ENCODE assay signal across 10 mouse cellular contexts in the genomic region with DNA sequence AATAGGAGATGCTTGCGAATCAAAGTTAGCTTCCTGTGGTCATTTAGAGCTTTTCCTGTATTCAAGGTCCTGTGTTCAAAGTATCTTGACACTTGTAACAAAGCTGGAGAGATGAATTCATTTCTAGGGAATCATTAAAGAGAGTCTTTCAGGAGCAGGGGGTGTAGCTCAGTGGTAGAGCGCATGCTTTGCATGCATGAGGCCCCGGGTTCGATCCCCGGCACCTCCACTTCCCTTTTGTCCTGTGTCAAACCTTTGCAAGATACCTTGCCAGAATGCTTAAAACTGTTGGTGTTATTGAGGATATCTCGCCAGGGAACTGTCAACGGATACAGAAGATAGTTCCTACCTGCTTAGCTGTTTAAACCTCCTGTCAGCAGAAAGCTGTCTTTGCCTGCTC. TPM values are rescaled to one million over a fixed set of nuclear protein-coding genes. Genes with fewer than 3 reads are reported as not detected.
DNase-seq lines count a peak whose midpoint lies in the region; ATAC-seq and TF ChIP-seq lines count a peak whose summit lies in the region.
"Had no signal": no experiment of that assay in that cellular context is flagged by ENCODE, and none has a peak within 500 bp of the region (broad histone marks: within the 10 kb centered on the region; RNA-seq: fewer than 3 reads in every experiment).

No protein-coding gene starts in this region.

- H3K4me1 ChIP-seq in forebrain, embryonic 14.5 days (ENCODE audit: control insufficient read depth, insufficient read depth, low read length), result no peaks in the 10 kb centered on the region
- H3K4me1 ChIP-seq in forebrain, embryonic 12.5 days, result peaks cover 9% of the 10 kb centered on the region
- H3K4me1 ChIP-seq in thymus, adult 2 months (replicated peaks; ENCODE audit: control insufficient read depth, insufficient read depth, low read length), result peaks cover 3% of the 10 kb centered on the region; the same call in 1 of the 2 replicates
- H3K4me1 ChIP-seq in hindbrain, embryonic 15.5 days (replicated peaks), result 0 out of 2 replicates have a peak, but pooled peaks cover 4% of the 10 kb centered on the region

- no peak overlapping the region for H3K27ac ChIP-seq in forebrain, embryonic 14.5 days (ENCODE audit: low read depth, low read length)
- H3K27ac ChIP-seq in forebrain, embryonic 12.5 days, result no peak overlapping the region
- no peak overlapping the region for H3K27ac ChIP-seq in thymus, adult 2 months (ENCODE audit: control insufficient read depth, insufficient read depth, low read length)
- no peak overlapping the region for H3K27ac ChIP-seq in hindbrain, embryonic 15.5 days (replicated peaks)
- H3K27ac ChIP-seq: layer of hippocampus, adult 2 months had no signal

- H3K27me3 ChIP-seq in forebrain, embryonic 14.5 days (replicated peaks; ENCODE audit: control insufficient read depth, insufficient read depth, low read length), result peaks cover 11% of the 10 kb centered on the region
- H3K27me3 ChIP-seq in forebrain, embryonic 12.5 days, result peaks cover 27% of the 10 kb centered on the region
- peaks cover 3% of the 10 kb centered on the region; the same call in 1 of the 2 replicates for H3K27me3 ChIP-seq in thymus, adult 2 months (ENCODE audit: control insufficient read depth, insufficient read depth, low read length)
- H3K27me3 ChIP-seq in hindbrain, embryonic 15.5 days, result peaks cover 33% of the 10 kb centered on the region; the same call in 1 of the 2 replicates

- no peaks in the 10 kb centered on the region for H3K9me3 ChIP-seq in forebrain, embryonic 14.5 days (replicated peaks; ENCODE audit: control insufficient read depth, low read length)
- H3K9me3 ChIP-seq in forebrain, embryonic 12.5 days, result no peaks in the 10 kb centered on the region
- no peaks in the 10 kb centered on the region for H3K9me3 ChIP-seq in hindbrain, embryonic 15.5 days

- H3K9ac ChIP-seq in forebrain, embryonic 14.5 days (ENCODE audit: low read length), result no peak overlapping the region
- no peak overlapping the region for H3K9ac ChIP-seq in forebrain, embryonic 12.5 days
- H3K9ac ChIP-seq in hindbrain, embryonic 15.5 days, result no peak overlapping the region

- H3K4me2 ChIP-seq in forebrain, embryonic 14.5 days (ENCODE audit: low read length), result no peak overlapping the region
- H3K4me2 ChIP-seq in forebrain, embryonic 12.5 days, result no peak overlapping the region
- H3K4me2 ChIP-seq in hindbrain, embryonic 15.5 days, result no peak overlapping the region

- 5% methylated on average over 7 of the region's 7 CpGs for WGBS in forebrain, embryonic 14.5 days
- WGBS in forebrain, embryonic 12.5 days, result 7% methylated on average over 7 of the region's 7 CpGs
- WGBS in thymus, adult 2 months, result 75% methylated on average over 7 of the region's 7 CpGs
- 12% methylated on average over 7 of the region's 7 CpGs for WGBS in hindbrain, embryonic 15.5 days

- ATAC-seq in forebrain, embryonic 14.5 days, result no peak
- no peak for ATAC-seq in forebrain, embryonic 12.5 days (ENCODE audit: low FRiP score)
- 0 out of 2 replicates have a peak, but pooled peaks have one; percentile 23 for ATAC-seq in hindbrain, embryonic 15.5 days (ENCODE audit: low FRiP score, low read depth)

- H3K4me3 ChIP-seq in forebrain, embryonic 14.5 days (ENCODE audit: low read depth, low read length), result no peak overlapping the region
- no peak overlapping the region for H3K4me3 ChIP-seq in forebrain, embryonic 12.5 days (replicated peaks)
- H3K4me3 ChIP-seq in thymus, adult 2 months (ENCODE audit: control insufficient read depth, insufficient read depth, low read length), result no peak overlapping the region
- H3K4me3 ChIP-seq in hindbrain, embryonic 15.5 days, result no peak overlapping the region
- H3K4me3 ChIP-seq: layer of hippocampus, adult 2 months had no signal

- H3K36me3 ChIP-seq in forebrain, embryonic 14.5 days (ENCODE audit: control insufficient read depth, insufficient read depth, low read length), result no peaks in the 10 kb centered on the region
- H3K36me3 ChIP-seq in forebrain, embryonic 12.5 days (replicated peaks), result no peaks in the 10 kb centered on the region
- no peaks in the 10 kb centered on the region for H3K36me3 ChIP-seq in thymus, adult 2 months (ENCODE audit: control insufficient read depth, insufficient read depth, low read length)
- H3K36me3 ChIP-seq in hindbrain, embryonic 15.5 days, result no peaks in the 10 kb centered on the region

- no peak for TF ChIP-seq POLR2A in thymus, adult 2 months (IDR thresholded peaks at IDR 0.05; ENCODE audit: control insufficient read depth, extremely low read depth, insufficient read depth, low read length, poor library complexity)

- TF ChIP-seq CTCF in thymus, adult 2 months (IDR thresholded peaks at IDR 0.05; ENCODE audit: borderline replicate concordance, control insufficient read depth, extremely low read depth, insufficient read depth, low read length, poor library complexity), result no peak

- peak; percentile 18 for DNase-seq in forebrain, embryonic 14.5 days (ENCODE audit: low spot score)
- peak; percentile 32 for DNase-seq in thymus, postnatal 0 days (ENCODE audit: low spot score)
- no peak for DNase-seq in thymus, adult 2 months
- DNase-seq in right cerebral cortex, postnatal 14 days, result peak; percentile 46
- DNase-seq in spleen, postnatal 14 days (ENCODE audit: low spot score in 2 of 2), result no peak
- no peak for DNase-seq in cerebellum, adult 8-10 months

RNA-seq across cellular contexts. Expression of gene Gpx5, which starts 51.7 kb away (rescaled TPM):
- polyA plus RNA-seq in forebrain, embryonic 14.5 days (2014; fragmentation: Nextera tagmentation; extraction: Ambion mirVana), result not detected in 2 replicates
- not detected in 2 replicates for polyA plus RNA-seq in forebrain, embryonic 12.5 days (2016; fragmentation: Nextera tagmentation; extraction: Ambion mirVana)
- not detected in 2 replicates for polyA plus RNA-seq in thymus, postnatal 0 days (2015; fragmentation: Nextera tagmentation; extraction: Ambion mirVana)
- not detected in 2 replicates for polyA plus RNA-seq in thymus, adult 2 months (2012; rRNA removed)
- not detected in 2 replicates for polyA plus RNA-seq in hindbrain, embryonic 15.5 days (2015; fragmentation: Nextera tagmentation; extraction: Ambion mirVana)
- polyA plus RNA-seq: urinary bladder, adult 2 months had no signal

Comparison
In these comparisons a context has a peak if more than half of its experiments do, and no peak if none do; other contexts are left out.
1. DNase-seq: peak in forebrain, embryonic 14.5 days (single experiment), thymus, postnatal 0 days (single experiment) and right cerebral cortex, postnatal 14 days (single experiment); none in thymus, adult 2 months (single experiment), spleen, postnatal 14 days (0 of 2) and cerebellum, adult 8-10 months (single experiment).